Mouse (Mus musculus) CH12.LX (cell line): ENCODE data around the gene Stoml2. TPM values are rescaled to one million over a fixed set of nuclear protein-coding genes. Genes with fewer than 3 reads are reported as not detected.

Experiments used
- DNase-seq: peaks from one replicate; pipeline ENCODE4 v3.0.0-alpha.2; 2013; ENCODE audit errors: extremely low read depth
- H3K27ac ChIP-seq: 2 replicates; pipeline ENCODE4 v1.5.1; 2012; ENCODE audit warnings: low read depth, mild to moderate bottlenecking, control low read depth, moderate library complexity; ENCODE audit not compliant: insufficient read depth
- H3K27me3 ChIP-seq: replicated peaks from 2 replicates; pipeline ENCODE3; 2012; ENCODE audit warnings: inconsistent platforms
- H3K36me3 ChIP-seq, 2 experiments: replicated peaks in 1 of 2; 2 replicates each; pipeline versions ENCODE3 to v1.6.1; 2012; ENCODE audit warnings: inconsistent platforms in 1 of 2, low read length in 1 of 2, mild to moderate bottlenecking in 1 of 2, mixed read lengths in 1 of 2, moderate library complexity in 1 of 2; ENCODE audit not compliant: control insufficient read depth in 1 of 2, insufficient read depth in 1 of 2
- H3K4me1 ChIP-seq, 2 experiments: 2 replicates each; pipeline ENCODE4 v1.6.1; 2012; ENCODE audit warnings: inconsistent platforms in 1 of 2, moderate library complexity in 1 of 2; ENCODE audit not compliant: insufficient read depth in 2 of 2, control insufficient read depth in 1 of 2
- H3K4me2 ChIP-seq: 2 replicates; pipeline ENCODE4 v1.6.1; 2012; ENCODE audit warnings: low read depth, mild to moderate bottlenecking, control low read depth; ENCODE audit not compliant: poor library complexity, insufficient read depth, severe bottlenecking
- H3K4me3 ChIP-seq, 3 experiments: fragments of 150-350 bp in 1 of 3; sonication (generic) in 1 of 3; replicated peaks in 1 of 3; 2 replicates each; pipeline versions ENCODE3 to v1.5.1; 2011 to 2012; ENCODE audit warnings: low read depth in 2 of 3, low read length in 2 of 3, mild to moderate bottlenecking in 2 of 3, moderate library complexity in 2 of 3, control low read depth in 1 of 3, improper control_type of control experiment in 1 of 3, inconsistent platforms in 1 of 3, mixed read lengths in 1 of 3; ENCODE audit not compliant: poor library complexity in 1 of 3
- H3K79me2 ChIP-seq: replicated peaks from 2 replicates; pipeline ENCODE4 v1.6.1; 2012; ENCODE audit warnings: mild to moderate bottlenecking, moderate library complexity; ENCODE audit not compliant: control insufficient read depth, poor library complexity, insufficient read depth, severe bottlenecking; ENCODE audit errors: extremely low read depth
- H3K9ac ChIP-seq: 2 replicates; pipeline ENCODE4 v1.6.1; 2012; ENCODE audit warnings: low read depth, mild to moderate bottlenecking, control low read depth, moderate library complexity; ENCODE audit not compliant: insufficient read depth
- H3K9me3 ChIP-seq: replicated peaks from 2 replicates; pipeline ENCODE3; 2012; ENCODE audit warnings: low read length, inconsistent platforms, mixed read lengths
- BHLHE40 ChIP-seq: IDR thresholded peaks from 2 replicates; pipeline ENCODE4 v1.6.1; 2011; ENCODE audit warnings: mild to moderate bottlenecking, low read depth, low read length, improper control_type of control experiment
- CHD1 ChIP-seq: IDR thresholded peaks from 2 replicates; pipeline ENCODE4 v1.6.1; 2012; ENCODE audit warnings: low read depth, low read length, improper control_type of control experiment, inconsistent platforms
- CHD2 ChIP-seq: IDR thresholded peaks from 2 replicates; pipeline ENCODE4 v1.6.1; 2011; ENCODE audit warnings: low read length, improper control_type of control experiment
- CTCF ChIP-seq, 2 experiments: IDR thresholded peaks in 1 of 2; conservative IDR thresholded peaks in 1 of 2; 2 replicates each; pipeline ENCODE4 v1.5.1; 2011 to 2012; ENCODE audit warnings: low read depth in 2 of 2, low read length in 2 of 2, improper control_type of control experiment in 1 of 2, inconsistent platforms in 1 of 2, mild to moderate bottlenecking in 1 of 2, moderate library complexity in 1 of 2
- E2F4 ChIP-seq: IDR thresholded peaks from 2 replicates; pipeline ENCODE4 v1.6.1; 2011; ENCODE audit warnings: low read depth, low read length, improper control_type of control experiment; ENCODE audit not compliant: insufficient replicate concordance
- ELF1 ChIP-seq: IDR thresholded peaks from 2 replicates; pipeline ENCODE4 v1.6.1; 2014; ENCODE audit warnings: low read depth, mild to moderate bottlenecking, inconsistent platforms, low read length, improper control_type of control experiment
- EP300 ChIP-seq: IDR thresholded peaks from 2 replicates; pipeline ENCODE4 v1.6.1; 2011; ENCODE audit warnings: low read length, improper control_type of control experiment
- ETS1 ChIP-seq: conservative IDR thresholded peaks from 2 replicates; pipeline ENCODE4 v1.6.1; 2012; ENCODE audit warnings: low read depth, mild to moderate bottlenecking, inconsistent platforms, low read length, improper control_type of control experiment, moderate library complexity
- GABPA ChIP-seq: IDR thresholded peaks from 2 replicates; pipeline ENCODE4 v1.6.1; 2012; ENCODE audit warnings: low read depth, low read length, improper control_type of control experiment, inconsistent platforms; ENCODE audit not compliant: insufficient replicate concordance
- IRF4 ChIP-seq: IDR thresholded peaks from 2 replicates; pipeline ENCODE4 v1.6.1; 2014; ENCODE audit warnings: low read depth, mild to moderate bottlenecking, inconsistent platforms, low read length, improper control_type of control experiment
- JUN ChIP-seq: IDR thresholded peaks from 2 replicates; pipeline ENCODE4 v1.6.1; 2011; ENCODE audit warnings: low read depth, mild to moderate bottlenecking, low read length, improper control_type of control experiment, moderate library complexity; ENCODE audit not compliant: insufficient read depth
- JUND ChIP-seq: conservative IDR thresholded peaks from 2 replicates; pipeline ENCODE4 v1.6.1; 2011; ENCODE audit warnings: low read depth, low read length, improper control_type of control experiment
- KAT2A ChIP-seq: IDR thresholded peaks from 2 replicates; pipeline ENCODE4 v1.6.1; 2012; ENCODE audit warnings: low read length, improper control_type of control experiment, inconsistent platforms; ENCODE audit not compliant: insufficient replicate concordance
- MAFK ChIP-seq: IDR thresholded peaks from 2 replicates; pipeline ENCODE4 v1.6.1; 2011; ENCODE audit warnings: low read length, improper control_type of control experiment; ENCODE audit not compliant: insufficient replicate concordance
- MAX ChIP-seq: IDR thresholded peaks from 2 replicates; pipeline ENCODE4 v1.6.1; 2011; ENCODE audit warnings: low read length, improper control_type of control experiment
- MAZ ChIP-seq: IDR thresholded peaks from 2 replicates; pipeline ENCODE4 v1.6.1; 2012; ENCODE audit warnings: low read depth, mild to moderate bottlenecking, inconsistent platforms, low read length, improper control_type of control experiment, moderate library complexity
- MEF2A ChIP-seq: IDR thresholded peaks from 2 replicates; pipeline ENCODE4 v1.6.1; 2014; ENCODE audit warnings: low read depth, mild to moderate bottlenecking, inconsistent platforms, low read length, improper control_type of control experiment, borderline replicate concordance
- NELFE ChIP-seq: IDR thresholded peaks from 2 replicates; pipeline ENCODE4 v1.6.1; 2011; ENCODE audit warnings: low read depth, low read length, improper control_type of control experiment
- PAX5 ChIP-seq: IDR thresholded peaks from 2 replicates; pipeline ENCODE4 v1.6.1; 2012; ENCODE audit warnings: low read length, inconsistent platforms, mixed read lengths
- POLR2A ChIP-seq: IDR thresholded peaks from 2 replicates; pipeline ENCODE4 v1.6.1; 2011; ENCODE audit warnings: low read depth, mild to moderate bottlenecking, improper control_type of control experiment, low read length
- POLR2AphosphoS2 ChIP-seq: IDR thresholded peaks from 2 replicates; pipeline ENCODE4 v1.6.1; 2011; ENCODE audit warnings: low read depth, low read length, improper control_type of control experiment
- RAD21 ChIP-seq: IDR thresholded peaks from 2 replicates; pipeline ENCODE4 v1.6.1; 2011; ENCODE audit warnings: low read depth, mild to moderate bottlenecking, low read length, improper control_type of control experiment, moderate library complexity
- SMC3 ChIP-seq: IDR thresholded peaks from 2 replicates; pipeline ENCODE4 v1.6.1; 2011; ENCODE audit warnings: low read depth, low read length, improper control_type of control experiment
- TCF12 ChIP-seq: IDR thresholded peaks from 2 replicates; pipeline ENCODE4 v1.6.1; 2014; ENCODE audit warnings: low read depth, mild to moderate bottlenecking, inconsistent platforms, low read length, improper control_type of control experiment
- ZC3H11A ChIP-seq: IDR thresholded peaks from 2 replicates; pipeline ENCODE4 v1.6.1; 2012; ENCODE audit warnings: low read depth, mild to moderate bottlenecking, inconsistent platforms, low read length, improper control_type of control experiment
- ZKSCAN1 ChIP-seq: IDR thresholded peaks from 2 replicates; pipeline ENCODE4 v1.6.1; 2012; ENCODE audit warnings: low read depth, inconsistent platforms, low read length, improper control_type of control experiment, borderline replicate concordance
- ZMIZ1 ChIP-seq: IDR thresholded peaks from 2 replicates; pipeline ENCODE4 v1.6.1; 2012; ENCODE audit warnings: low read depth, mild to moderate bottlenecking, inconsistent platforms, low read length, improper control_type of control experiment
- ZNF384 ChIP-seq: IDR thresholded peaks from 2 replicates; pipeline ENCODE4 v1.6.1; 2012; ENCODE audit warnings: low read depth, low read length, improper control_type of control experiment, inconsistent platforms
- dilution Hi-C: fragments of 300-500 bp; cut with MboI; formaldehyde crosslinking; loops from 2 replicates; pipeline ENCODE4 v1.14.3; 2020; ENCODE audit warnings: low sequenced_read_pairs; ENCODE audit not compliant: extremely low pct_unique_long_range_greater_than_20kb, extremely low pct_ligation_motif_present
- in situ Hi-C: fragments of 300-500 bp; cut with MboI; formaldehyde crosslinking; loops from 3 replicates; pipeline ENCODE4 v1.14.3; 2019; ENCODE audit warnings: low sequenced_read_pairs, low pct_ligation_motif_present, low pct_unique_long_range_greater_than_20kb, mixed read lengths
- polyA plus RNA-seq: library from polyadenylated mRNA; unstranded; fragments of >175 nt; gene quantifications from 2 replicates; pipeline ENCODE4 v1.2.1, GENCODE M21; 2012; ENCODE audit warnings: low read depth; ENCODE audit not compliant: insufficient read length
- total RNA-seq, 2 experiments: library from RNA; depleted of rRNA; stranded (reverse); fragments of 300-350 nt in 1 of 2; fragments of >200 nt in 1 of 2; gene quantifications; 2 replicates each; pipeline ENCODE4 v1.2.3; 2012 to 2014

The Stoml2 gene
- total and polyA plus RNA-seq, 3 experiments: 293 to 330 (median 296) TPM

GRCm38 (mm10) chr4:43037860-43038566, 6.5 kb upstream of the Stoml2 start:
- in situ Hi-C loops: no loop called here

GRCm38 (mm10) chr4:43036356-43036755, 4.8 kb upstream of the Stoml2 start:
- Histone ChIP-seq H3K79me2 (no peaks in the 10 kb centered on the region), H3K4me2 (no peak overlapping the region), H3K27ac (no peak overlapping the region), H3K36me3 (peaks cover 5 to 43% of the 10 kb centered on the region in 2 experiments), H3K9ac (no peak overlapping the region), H3K4me3 (no peak overlapping the region), H3K27me3 (no peaks in the 10 kb centered on the region), H3K4me1 (peaks cover 13 to 53% of the 10 kb centered on the region in 2 experiments), H3K9me3 (no peaks in the 10 kb centered on the region)
- no peak for DNase-seq
- dilution Hi-C loops: no loop called here
- in situ Hi-C loops: no loop called here
- no peak for TF ChIP-seq BHLHE40
- TF ChIP-seq ZKSCAN1: no peak
- no peak for TF ChIP-seq JUN
- TF ChIP-seq RAD21: no peak
- TF ChIP-seq MAZ: no peak
- TF ChIP-seq MEF2A: no peak
- TF ChIP-seq ZMIZ1: no peak
- TF ChIP-seq MAFK: no peak
- TF ChIP-seq CTCF (conservative IDR thresholded peaks at IDR 0.05 in 1 of 2, IDR thresholded peaks at IDR 0.05 in 1 of 2; ENCODE audit: low read depth in 2 of 2, low read length in 2 of 2): no peak
- no peak for TF ChIP-seq GABPA
- TF ChIP-seq KAT2A: no peak
- TF ChIP-seq CHD2: no peak
- no peak for TF ChIP-seq JUND
- no peak for TF ChIP-seq IRF4
- no peak for TF ChIP-seq POLR2AphosphoS2
- TF ChIP-seq ZC3H11A: no peak

More at GRCm38 (mm10) chr4:43037860-43038566, 6.5 kb upstream of the Stoml2 start:
- dilution Hi-C loops: no loop called here
- Histone ChIP-seq H3K79me2 (no peaks in the 10 kb centered on the region), H3K4me2 (no peak overlapping the region; the same call in 1 of the 2 replicates), H3K36me3 (peaks cover 5 to 38% of the 10 kb centered on the region in 2 experiments), H3K27me3 (no peaks in the 10 kb centered on the region), H3K9me3 (no peaks in the 10 kb centered on the region), H3K4me3 (no peak overlapping the region), H3K4me1 (peaks cover 11 to 61% of the 10 kb centered on the region in 2 experiments), H3K9ac (no peak overlapping the region), H3K27ac (no peak overlapping the region)
- no peak for DNase-seq
- TF ChIP-seq ELF1 (no peak), CHD1 (no peak), MAX (no peak), MAFK (no peak), SMC3 (no peak), POLR2A (no peak), NELFE (no peak), IRF4 (no peak), EP300 (no peak), ZC3H11A (no peak), ZNF384 (no peak), TCF12 (no peak), CHD2 (no peak), PAX5 (no peak), KAT2A (no peak), ZMIZ1 (no peak), JUND (no peak), ETS1 (no peak), E2F4 (no peak), MAZ (no peak)
